ENCODE assay signal across 29 mouse cellular contexts in genomic region chr13:42306870-42307800, GRCm38 (mm10). TPM values are rescaled to one million over a fixed set of nuclear protein-coding genes. Genes with fewer than 3 reads are reported as not detected.
DNase-seq lines count a peak whose midpoint lies in the region; ATAC-seq lines count a peak whose summit lies in the region.
"Had no signal": no experiment of that assay in that cellular context is flagged by ENCODE, and none has a peak within 500 bp of the region (broad histone marks: within the 10 kb centered on the region; RNA-seq: fewer than 3 reads in every experiment).

No protein-coding gene starts in this region.

- H3K4me3 ChIP-seq in intestine, embryonic 14.5 days (ENCODE audit: low read depth, low read length): no peak overlapping the region
- no peak overlapping the region for H3K4me3 ChIP-seq in intestine, embryonic 15.5 days (replicated peaks)
- H3K4me3 ChIP-seq in embryonic facial prominence, embryonic 14.5 days (ENCODE audit: low read depth, low read length): no peak overlapping the region
- H3K4me3 ChIP-seq: forebrain, embryonic 13.5 days; hindbrain, embryonic 13.5 days; limb, embryonic 13.5 days; midbrain, embryonic 15.5 days; neural tube, embryonic 12.5 days had no signal

- no peak overlapping the region for H3K9ac ChIP-seq in intestine, embryonic 14.5 days (ENCODE audit: low read length)
- H3K9ac ChIP-seq in intestine, embryonic 15.5 days: no peak overlapping the region
- H3K9ac ChIP-seq in embryonic facial prominence, embryonic 14.5 days (ENCODE audit: low read depth, low read length): no peak overlapping the region
- H3K9ac ChIP-seq: forebrain, embryonic 13.5 days; hindbrain, embryonic 13.5 days; limb, embryonic 13.5 days; liver, postnatal 0 days; midbrain, embryonic 15.5 days; neural tube, embryonic 12.5 days had no signal

- H3K36me3 ChIP-seq in intestine, embryonic 14.5 days (ENCODE audit: control insufficient read depth, insufficient read depth, low read length): no peaks in the 10 kb centered on the region
- no peaks in the 10 kb centered on the region for H3K36me3 ChIP-seq in intestine, embryonic 15.5 days
- no peaks in the 10 kb centered on the region for H3K36me3 ChIP-seq in embryonic facial prominence, embryonic 14.5 days (ENCODE audit: control insufficient read depth, insufficient read depth, low read length)
- H3K36me3 ChIP-seq: hindbrain, embryonic 13.5 days; limb, embryonic 13.5 days; midbrain, embryonic 15.5 days; neural tube, embryonic 12.5 days had no signal

- DNase-seq in adrenal gland, adult 2 months: peak; percentile 35
- DNase-seq in adrenal gland, postnatal 10 days: no peak
- peak; percentile 49 for DNase-seq in intestine, embryonic 14.5 days (ENCODE audit: low spot score)
- peak; percentile 73 for DNase-seq in 3134 (ENCODE audit: extremely low read depth, insufficient read length, low spot score)
- peak; percentile 54 for DNase-seq in embryonic facial prominence, embryonic 14.5 days (ENCODE audit: low spot score)
- no peak for DNase-seq in left cerebral cortex, adult 9 months (ENCODE audit: low spot score in 2 of 2)
- DNase-seq in cerebellum, adult 9-10 months: no peak
- DNase-seq: adrenal gland, adult 8-10 months; cerebellum, adult 11-12 months; cerebellum, postnatal 25 days; gastrocnemius, postnatal 25 days; heart, postnatal 4 days; kidney, adult 8-10 months; liver, postnatal 0 days; right cerebral cortex, postnatal 4 days; thymus, adult 18-20 months; thymus, postnatal 25 days had no signal

- ATAC-seq in intestine, embryonic 14.5 days (replicated peaks; ENCODE audit: low FRiP score, low TSS enrichment, low read depth): no peak
- no peak for ATAC-seq in intestine, embryonic 15.5 days
- ATAC-seq in embryonic facial prominence, embryonic 14.5 days (ENCODE audit: low read depth): no peak
- ATAC-seq: forebrain, embryonic 13.5 days; liver, postnatal 0 days; midbrain, embryonic 15.5 days had no signal

- H3K27ac ChIP-seq in intestine, embryonic 14.5 days (ENCODE audit: low read depth): no peak overlapping the region
- no peak overlapping the region for H3K27ac ChIP-seq in intestine, embryonic 15.5 days
- no peak overlapping the region for H3K27ac ChIP-seq in embryonic facial prominence, embryonic 14.5 days (replicated peaks; ENCODE audit: low read depth, low read length)
- H3K27ac ChIP-seq: forebrain, embryonic 13.5 days; hindbrain, embryonic 13.5 days; kidney, postnatal 0 days; limb, embryonic 13.5 days; macrophage; midbrain, embryonic 15.5 days; neural tube, embryonic 12.5 days; stomach, postnatal 0 days had no signal

- H3K4me1 ChIP-seq in intestine, embryonic 14.5 days (replicated peaks; ENCODE audit: control insufficient read depth, insufficient read depth, low read length): no peaks in the 10 kb centered on the region
- H3K4me1 ChIP-seq in intestine, embryonic 15.5 days (replicated peaks): peaks cover 11% of the 10 kb centered on the region
- H3K4me1 ChIP-seq in embryonic facial prominence, embryonic 14.5 days (ENCODE audit: control insufficient read depth, insufficient read depth, low read length): peaks cover 11% of the 10 kb centered on the region; the same call in 1 of the 2 replicates

- H3K9me3 ChIP-seq in intestine, embryonic 14.5 days (ENCODE audit: control insufficient read depth, low read length): no peaks in the 10 kb centered on the region
- no peaks in the 10 kb centered on the region for H3K9me3 ChIP-seq in intestine, embryonic 15.5 days
- no peaks in the 10 kb centered on the region for H3K9me3 ChIP-seq in embryonic facial prominence, embryonic 14.5 days (ENCODE audit: control insufficient read depth, low read length)
- H3K9me3 ChIP-seq: forebrain, embryonic 13.5 days; hindbrain, embryonic 13.5 days; limb, embryonic 13.5 days; midbrain, embryonic 15.5 days; neural tube, embryonic 12.5 days had no signal

- H3K4me2 ChIP-seq in intestine, embryonic 14.5 days (ENCODE audit: low read length): no peak overlapping the region
- H3K4me2 ChIP-seq in intestine, embryonic 15.5 days (replicated peaks): no peak overlapping the region
- 0 out of 2 replicates have a peak overlapping the region, but pooled peaks have one; percentile 2 for H3K4me2 ChIP-seq in embryonic facial prominence, embryonic 14.5 days (ENCODE audit: low read depth, low read length)
- H3K4me2 ChIP-seq: forebrain, embryonic 13.5 days; heart, embryonic 11.5 days; hindbrain, embryonic 13.5 days; limb, embryonic 13.5 days; liver, embryonic 11.5 days; midbrain, embryonic 15.5 days; neural tube, embryonic 12.5 days had no signal

- WGBS in intestine, embryonic 14.5 days: 70% methylated on average over 14 of the region's 14 CpGs
- 74% methylated on average over 14 of the region's 14 CpGs for WGBS in intestine, embryonic 15.5 days
- 50% methylated on average over 14 of the region's 14 CpGs for WGBS in embryonic facial prominence, embryonic 14.5 days

- peaks cover 8% of the 10 kb centered on the region for H3K27me3 ChIP-seq in intestine, embryonic 14.5 days (replicated peaks; ENCODE audit: control insufficient read depth, insufficient read depth, low read length)
- 0 out of 2 replicates have a peak, but pooled peaks cover 7% of the 10 kb centered on the region for H3K27me3 ChIP-seq in intestine, embryonic 15.5 days (replicated peaks)
- H3K27me3 ChIP-seq in embryonic facial prominence, embryonic 14.5 days (replicated peaks; ENCODE audit: control insufficient read depth, insufficient read depth, low read length): peaks cover 14% of the 10 kb centered on the region

RNA-seq across cellular contexts. Expression of gene Edn1, which starts 5.9 kb away (rescaled TPM):
- total RNA-seq in adrenal gland, adult 2 months (2021): 1 to 10 TPM; 1.1 to 1.6 TPM
- polyA plus RNA-seq in adrenal gland, adult 2 months (2012; rRNA removed): 0.30 and 0.46 TPM in 2 replicates
- 1 to 10 TPM; 1.4 to 2.0 TPM for total RNA-seq in adrenal gland, postnatal 10 days (2021)
- 5.1 and 6.0 TPM in 2 replicates for polyA plus RNA-seq in intestine, embryonic 14.5 days (2014; fragmentation: Nextera tagmentation; extraction: Ambion mirVana)
- polyA plus RNA-seq in intestine, embryonic 15.5 days (2015; fragmentation: Nextera tagmentation; extraction: Ambion mirVana): 5.4 and 6.9 TPM in 2 replicates
- polyA plus RNA-seq in embryonic facial prominence, embryonic 14.5 days (2014; fragmentation: Nextera tagmentation; extraction: Ambion mirVana): 2.4 and 2.9 TPM in 2 replicates
- total RNA-seq: MEL had no signal

Comparison
In these comparisons a context has a peak if more than half of its experiments do, and no peak if none do; other contexts are left out.
1. DNase-seq: peak in adrenal gland, adult 2 months (single experiment), intestine, embryonic 14.5 days (single experiment), 3134 (single experiment) and embryonic facial prominence, embryonic 14.5 days (single experiment); none in adrenal gland, postnatal 10 days (single experiment), left cerebral cortex, adult 9 months (0 of 2) and cerebellum, adult 9-10 months (single experiment).